Mouse (Mus musculus) kidney, postnatal 0 days (tissue): ENCODE data around the gene Grm7. TPM values are rescaled to one million over a fixed set of nuclear protein-coding genes. Genes with fewer than 3 reads are reported as not detected.

Experiments
- ATAC-seq: fragments of 200-750 bp; cut with Nextera tagmentation; replicated peaks from 2 replicates; pipeline ENCODE4 v1.8.0; 2017; ENCODE audit warnings: low read depth, moderate number of reproducible peaks, moderate TSS enrichment, moderate library complexity; ENCODE audit not compliant: low FRiP score
- DNase-seq: peaks from one replicate; pipeline ENCODE4 v3.0.0-alpha.2; 2016; ENCODE audit warnings: low spot score
- H3K27ac ChIP-seq: fragments of 300-500 bp; sonication (generic); 2 replicates; pipeline ENCODE4 v1.5.1; 2014; ENCODE audit warnings: mild to moderate bottlenecking
- H3K27me3 ChIP-seq: fragments of 300-500 bp; sonication (generic); 2 replicates; pipeline ENCODE4 v1.6.1; 2014; ENCODE audit warnings: low read length, mixed read lengths; ENCODE audit not compliant: insufficient read depth
- H3K36me3 ChIP-seq: fragments of 300-500 bp; sonication (generic); 2 replicates; pipeline ENCODE4 v1.6.1; 2014; ENCODE audit warnings: low read length, mixed read lengths; ENCODE audit not compliant: insufficient read depth
- H3K4me1 ChIP-seq: fragments of 300-500 bp; sonication (generic); replicated peaks from 2 replicates; pipeline ENCODE4 v1.6.1; 2014; ENCODE audit warnings: antibody characterized with exemption, low read length, mixed read lengths; ENCODE audit not compliant: insufficient read depth
- H3K4me2 ChIP-seq: fragments of 300-500 bp; sonication (generic); 2 replicates; pipeline ENCODE4 v1.6.1; 2014; ENCODE audit warnings: mild to moderate bottlenecking, low read length, moderate library complexity, mixed read lengths
- H3K4me3 ChIP-seq: fragments of 300-500 bp; sonication (generic); replicated peaks from 2 replicates; pipeline ENCODE4 v1.5.1; 2014; ENCODE audit warnings: low read depth, low read length
- H3K9ac ChIP-seq: fragments of 300-500 bp; sonication (generic); 2 replicates; pipeline ENCODE4 v1.6.1; 2014; ENCODE audit warnings: low read depth, low read length
- H3K9me3 ChIP-seq: fragments of 300-500 bp; sonication (generic); replicated peaks from 2 replicates; pipeline ENCODE4 v1.6.1; 2016; ENCODE audit warnings: low read length, inconsistent platforms, mixed read lengths
- CTCF ChIP-seq: IDR thresholded peaks from 2 replicates; pipeline ENCODE4 v1.5.1; 2016; ENCODE audit warnings: antibody characterized with exemption, low read depth, mild to moderate bottlenecking, moderate library complexity
- WGBS: fragments of 180-500 bp; shearing (Covaris S2); extraction: QIAGEN DNeasy Blood & Tissue Kit; methylation state at CpG from one replicate; pipeline ENCODE4 v1.1.7; 2014; 5-methylcytosine and 5-hydroxymethylcytosine counted together
- polyA plus RNA-seq: library from polyadenylated mRNA; unstranded; fragments of >200 nt; fragmentation: Nextera tagmentation; extraction: Ambion mirVana; gene quantifications from 2 replicates; pipeline ENCODE4 v1.2.1, GENCODE M21; 2015

The Grm7 gene
- polyA plus RNA-seq, 1 experiment from 2014 or later, result 2.3 TPM

DNA sequence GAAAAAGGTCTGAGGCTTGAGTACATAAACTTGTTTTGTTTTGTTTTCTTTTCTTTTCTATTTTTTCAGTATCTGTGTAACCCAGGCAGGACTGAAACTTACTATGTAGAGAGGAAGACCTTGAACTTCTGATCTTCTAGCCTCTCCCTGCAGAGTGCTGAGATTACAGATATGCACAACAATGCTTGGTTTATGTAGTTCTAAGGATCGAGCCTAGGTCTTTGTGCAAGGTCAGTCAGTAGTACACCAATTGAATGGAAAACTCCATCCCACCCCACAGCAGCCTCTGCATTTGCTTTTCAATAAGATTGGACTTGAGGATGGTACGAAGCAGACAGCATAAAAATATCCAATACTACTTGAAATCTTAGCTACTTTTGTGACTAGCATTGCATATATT lies 800.8 kb downstream of the Grm7 start:
- Histone ChIP-seq H3K27ac (no peak overlapping the region), H3K4me3 (no peak overlapping the region), H3K27me3 (no peaks in the 10 kb centered on the region), H3K9ac (no peak overlapping the region), H3K9me3 (no peaks in the 10 kb centered on the region), H3K4me1 (no peaks in the 10 kb centered on the region), H3K36me3 (no peaks in the 10 kb centered on the region), H3K4me2 (no peak overlapping the region)
- WGBS, result 88% methylated on average over 2 of the region's 2 CpGs
- ATAC-seq (no peak), DNase-seq (no peak)
- no peak for TF ChIP-seq CTCF

DNA sequence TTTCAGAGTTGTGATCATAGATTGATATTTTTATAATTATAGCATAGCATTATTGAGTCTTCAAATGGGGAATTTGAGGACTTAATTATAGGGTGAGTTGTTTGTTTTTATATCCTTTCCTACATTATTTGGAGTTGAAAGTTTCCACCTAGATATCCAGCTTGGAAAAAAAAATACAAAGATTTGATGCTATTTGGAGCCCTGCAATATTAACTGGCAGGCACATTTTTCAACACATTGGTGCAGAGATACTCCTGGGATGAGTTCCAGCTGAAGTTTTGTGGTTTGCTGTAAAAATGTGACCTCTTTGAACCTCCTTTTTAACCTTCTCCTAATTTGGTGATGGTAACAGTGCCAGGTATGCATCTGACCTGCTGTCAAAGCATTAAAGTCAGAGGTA lies 802.5 kb downstream of the Grm7 start:
- ATAC-seq, result no peak

DNA sequence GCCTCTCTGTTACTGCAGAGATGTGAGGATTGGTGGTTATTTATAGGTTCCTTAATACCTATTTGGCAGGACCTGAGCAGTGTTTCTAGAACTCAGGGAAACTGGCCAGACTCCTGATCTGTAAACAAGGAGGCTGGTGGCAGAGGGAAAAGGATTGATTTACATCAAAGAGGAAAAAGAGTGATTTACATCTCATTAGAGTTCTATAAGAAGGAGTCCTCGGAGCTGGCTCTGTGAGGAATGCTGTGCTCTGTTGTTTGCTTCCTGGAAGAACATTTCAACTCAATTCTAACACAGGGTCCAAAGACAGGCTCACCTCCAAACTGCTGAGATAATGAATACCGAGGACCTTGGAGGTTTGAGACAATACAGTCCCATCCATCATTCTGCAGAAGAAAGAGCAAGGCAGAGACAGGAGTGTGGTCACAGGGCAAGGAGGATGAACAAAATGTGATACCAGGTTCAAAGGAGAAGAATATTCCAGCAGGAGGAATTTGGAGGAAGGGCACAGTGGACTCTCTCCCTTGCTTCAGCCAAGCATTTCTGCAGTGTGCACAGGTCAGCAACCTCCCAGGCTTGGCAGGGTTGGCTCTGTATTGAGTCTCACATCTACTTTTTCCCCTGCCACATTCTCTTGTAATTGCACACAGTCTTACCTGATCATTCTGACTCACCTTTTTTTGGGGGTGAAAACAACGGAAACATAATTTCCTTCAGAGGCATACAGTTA lies 803.8 kb downstream of the Grm7 start:
- peak; percentile 40; the same call in 1 of the 2 replicates for ATAC-seq
- 26% methylated on average over 3 of the region's 3 CpGs for WGBS
- DNase-seq, result peak; percentile 51
- no peaks in the 10 kb centered on the region for H3K36me3 ChIP-seq
- H3K9ac ChIP-seq, result no peak overlapping the region
- TF ChIP-seq CTCF, result no peak
- H3K27ac ChIP-seq, result no peak overlapping the region
- no peaks in the 10 kb centered on the region for H3K9me3 ChIP-seq
- H3K4me3 ChIP-seq, result no peak overlapping the region
- no peaks in the 10 kb centered on the region for H3K27me3 ChIP-seq
- no peaks in the 10 kb centered on the region for H3K4me1 ChIP-seq
- no peak overlapping the region for H3K4me2 ChIP-seq

More for the DNA sequence above, 802.5 kb downstream of the Grm7 start:
- Histone ChIP-seq H3K27me3 (no peaks in the 10 kb centered on the region), H3K36me3 (no peaks in the 10 kb centered on the region), H3K9ac (no peak overlapping the region), H3K9me3 (no peaks in the 10 kb centered on the region), H3K4me2 (no peak overlapping the region), H3K4me3 (no peak overlapping the region), H3K4me1 (no peaks in the 10 kb centered on the region), H3K27ac (no peak overlapping the region)
- no peak for TF ChIP-seq CTCF
- DNase-seq, result no peak

DNA sequence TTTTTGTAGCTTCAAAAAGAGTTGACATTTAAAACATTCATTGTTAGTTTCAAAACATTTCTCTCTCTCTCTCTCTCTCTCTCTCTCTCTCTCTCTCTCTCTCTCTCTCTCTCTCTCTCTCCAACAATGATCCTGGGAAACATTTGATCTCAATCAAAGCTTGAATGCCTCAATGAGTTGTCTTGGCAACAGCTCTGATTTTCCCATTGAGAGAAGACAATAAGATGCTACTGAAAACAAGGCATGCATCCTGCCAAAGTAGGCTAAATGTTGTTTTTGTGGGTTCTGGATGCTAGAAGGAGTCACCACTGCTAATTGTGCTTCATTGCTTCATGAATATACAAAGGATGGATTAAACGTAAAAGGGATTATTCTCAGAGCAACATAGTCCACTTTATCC lies 836.5 kb downstream of the Grm7 start:
- ATAC-seq, result no peak
- DNase-seq, result no peak
- H3K27me3 ChIP-seq, result no peaks in the 10 kb centered on the region
- no peak overlapping the region for H3K4me3 ChIP-seq
- H3K36me3 ChIP-seq, result no peaks in the 10 kb centered on the region
- WGBS, result 66% methylated on average over 1 of the region's 1 CpGs
- no peaks in the 10 kb centered on the region for H3K4me1 ChIP-seq
- H3K27ac ChIP-seq, result no peak overlapping the region
- H3K9ac ChIP-seq, result no peak overlapping the region
- no peaks in the 10 kb centered on the region for H3K9me3 ChIP-seq
- no peak for TF ChIP-seq CTCF
- H3K4me2 ChIP-seq, result no peak overlapping the region

DNA sequence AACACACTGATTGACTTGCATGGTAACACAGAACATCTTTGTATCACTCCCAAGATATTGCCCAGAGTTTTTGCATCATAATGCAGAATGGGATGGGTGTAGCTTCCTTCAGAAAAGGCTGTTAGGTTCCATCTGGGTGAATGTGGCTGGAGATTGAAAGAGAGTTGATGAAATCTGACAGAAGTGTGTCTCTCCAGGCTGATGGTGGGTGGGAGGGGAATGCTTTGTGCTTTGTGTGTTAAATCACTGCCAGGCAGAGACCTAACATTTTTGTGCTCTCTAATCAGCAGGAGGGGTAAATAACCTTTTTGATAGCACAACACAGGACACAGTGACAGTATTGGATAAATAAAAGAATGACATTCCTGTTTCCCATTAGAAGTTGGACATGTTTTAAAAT lies 840.7 kb downstream of the Grm7 start:
- ATAC-seq, result no peak
- no peak overlapping the region for H3K27ac ChIP-seq
- no peak overlapping the region for H3K9ac ChIP-seq
- no peak for TF ChIP-seq CTCF
- no peaks in the 10 kb centered on the region for H3K36me3 ChIP-seq
- H3K4me1 ChIP-seq, result no peaks in the 10 kb centered on the region
- no peak overlapping the region for H3K4me3 ChIP-seq
- no peak for DNase-seq
- H3K27me3 ChIP-seq, result no peaks in the 10 kb centered on the region
- no peaks in the 10 kb centered on the region for H3K9me3 ChIP-seq
- no peak overlapping the region for H3K4me2 ChIP-seq

DNA sequence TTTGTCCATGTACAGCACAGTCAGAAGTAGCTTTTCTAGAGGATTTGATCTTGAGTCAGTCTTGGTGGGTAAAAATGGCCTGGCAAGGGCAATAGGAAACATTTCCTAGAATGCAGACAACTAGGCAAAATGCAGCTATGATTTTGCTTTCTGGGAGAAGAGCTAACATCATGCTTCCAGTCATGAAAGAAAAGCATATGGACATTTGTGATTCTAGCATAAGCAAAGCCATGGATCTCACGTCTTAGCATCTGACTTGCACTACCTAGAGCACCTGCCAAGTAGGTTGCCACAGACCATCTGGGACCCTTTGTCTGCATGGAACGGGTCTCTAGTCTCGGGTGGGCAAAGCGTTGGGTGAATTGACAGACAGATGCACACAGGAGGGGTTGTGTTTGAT lies 842.2 kb downstream of the Grm7 start:
- Histone ChIP-seq H3K36me3 (no peaks in the 10 kb centered on the region), H3K27ac (no peak overlapping the region), H3K9me3 (no peaks in the 10 kb centered on the region), H3K9ac (no peak overlapping the region), H3K4me3 (no peak overlapping the region), H3K4me1 (no peaks in the 10 kb centered on the region), H3K27me3 (no peaks in the 10 kb centered on the region), H3K4me2 (no peak overlapping the region)
- no peak for TF ChIP-seq CTCF
- no peak for ATAC-seq
- DNase-seq, result no peak
- 90% methylated on average over 4 of the region's 4 CpGs for WGBS

DNA sequence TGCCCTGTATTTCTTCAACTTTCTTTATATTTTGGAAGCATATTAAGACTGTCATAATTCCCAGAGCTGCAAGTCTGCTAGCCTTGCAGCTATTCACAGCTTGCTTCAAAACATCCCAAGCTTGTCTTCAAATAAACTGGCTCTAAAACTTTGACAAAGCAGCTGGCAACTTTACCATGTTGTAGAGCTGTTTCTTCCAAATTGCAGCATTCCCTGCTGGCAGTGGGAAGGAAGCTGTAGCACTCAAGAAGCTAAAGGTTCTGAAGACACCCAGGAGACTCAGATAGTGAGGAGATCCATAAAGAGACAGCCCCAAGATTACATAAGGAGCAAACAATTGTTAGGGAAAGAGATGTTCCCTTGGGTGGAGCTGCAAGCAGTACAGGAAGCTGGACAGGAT lies 846.8 kb downstream of the Grm7 start:
- no peak for ATAC-seq

More for the DNA sequence above, 846.8 kb downstream of the Grm7 start:
- Histone ChIP-seq H3K27me3 (no peaks in the 10 kb centered on the region), H3K4me1 (no peaks in the 10 kb centered on the region), H3K4me3 (no peak overlapping the region), H3K9me3 (no peaks in the 10 kb centered on the region), H3K4me2 (no peak overlapping the region), H3K27ac (no peak overlapping the region), H3K36me3 (no peaks in the 10 kb centered on the region), H3K9ac (no peak overlapping the region)
- DNase-seq, result no peak
- no peak for TF ChIP-seq CTCF
